Mouse (Mus musculus) bone marrow macrophage, adult 2 months (primary cell): ENCODE measurements around the gene Slc39a1. TPM values are rescaled to one million over a fixed set of nuclear protein-coding genes. Genes with fewer than 3 reads are reported as not detected.

Experiments used
- H3K27ac ChIP-seq: 2 replicates; pipeline ENCODE4 v1.5.1; 2012; ENCODE audit warnings: low read depth, low read length; ENCODE audit not compliant: insufficient read depth
- H3K4me1 ChIP-seq: 2 replicates; pipeline ENCODE4 v1.6.1; 2012; ENCODE audit warnings: low read length; ENCODE audit not compliant: control insufficient read depth, insufficient read depth
- H3K4me3 ChIP-seq: 2 replicates; pipeline ENCODE4 v1.5.1; 2012; ENCODE audit warnings: mild to moderate bottlenecking, low read length, moderate library complexity; ENCODE audit not compliant: insufficient read depth
- CTCF ChIP-seq: IDR thresholded peaks from 2 replicates; pipeline ENCODE4 v1.5.1; 2012; ENCODE audit warnings: low read depth, mild to moderate bottlenecking, low read length, moderate library complexity
- POLR2A ChIP-seq: IDR thresholded peaks from 2 replicates; pipeline ENCODE4 v1.6.1; 2012; ENCODE audit warnings: mild to moderate bottlenecking, low read depth, low read length, borderline replicate concordance
- polyA plus RNA-seq: library from polyadenylated mRNA; stranded (reverse); fragments of >200 nt; gene quantifications from 2 replicates; pipeline ENCODE4 v1.2.4, GENCODE M21; 2012; ENCODE audit not compliant: missing spikeins, insufficient read depth, insufficient read length

Slc39a1 gene
- polyA plus RNA-seq: 155 and 159 TPM in 2 replicates

DNA sequence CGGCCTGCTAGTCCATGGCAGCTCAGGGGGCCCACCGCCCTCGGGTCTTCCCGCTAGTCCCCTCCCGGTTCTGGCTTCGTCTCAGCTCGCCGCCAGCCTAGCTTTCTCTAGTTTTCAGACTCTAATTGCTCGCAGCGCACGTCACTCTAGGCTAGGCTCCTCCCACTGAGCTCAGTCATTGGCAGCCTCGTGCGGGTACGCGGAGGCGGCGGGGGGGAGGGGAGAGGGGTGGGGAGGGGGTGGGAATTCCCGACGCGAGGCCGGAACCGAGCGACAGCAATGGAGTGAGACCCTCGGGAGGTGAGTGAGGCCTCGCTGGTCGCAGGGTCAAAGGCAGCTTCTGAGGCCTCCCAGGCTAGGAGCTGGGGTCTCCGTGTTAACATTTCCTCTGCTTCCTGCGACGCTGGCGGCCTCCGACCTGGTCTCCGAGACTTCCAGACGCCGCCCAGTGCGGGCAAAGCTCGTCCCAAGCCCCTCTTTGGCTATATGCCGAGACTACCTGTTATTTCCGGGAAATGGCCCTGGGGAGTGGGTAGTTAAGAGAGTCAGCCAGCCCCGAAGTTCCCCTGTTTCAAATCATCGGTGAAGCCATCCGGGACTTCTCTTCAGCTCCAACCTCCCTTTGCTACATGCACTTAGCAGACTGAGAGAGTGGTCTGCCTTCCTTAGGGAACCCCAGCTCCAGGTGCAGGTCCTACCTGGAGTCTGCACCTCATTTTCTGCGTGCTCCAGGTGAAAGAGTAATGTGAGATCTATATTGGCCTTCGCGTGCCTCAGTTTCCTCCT is at the start of gene Slc39a1:
TSS of gene Slc39a1 (plus strand) at position 213 of the 786 bp plus-strand sequence.
- Histone ChIP-seq H3K27ac (peak within 1 kb of the TSS; percentile 91), H3K4me3 (peak within 1 kb of the TSS; percentile 88), H3K4me1 (peaks cover 14% of the 10 kb centered on the region)
- TF ChIP-seq CTCF (no peak), POLR2A (no peak)

DNA sequence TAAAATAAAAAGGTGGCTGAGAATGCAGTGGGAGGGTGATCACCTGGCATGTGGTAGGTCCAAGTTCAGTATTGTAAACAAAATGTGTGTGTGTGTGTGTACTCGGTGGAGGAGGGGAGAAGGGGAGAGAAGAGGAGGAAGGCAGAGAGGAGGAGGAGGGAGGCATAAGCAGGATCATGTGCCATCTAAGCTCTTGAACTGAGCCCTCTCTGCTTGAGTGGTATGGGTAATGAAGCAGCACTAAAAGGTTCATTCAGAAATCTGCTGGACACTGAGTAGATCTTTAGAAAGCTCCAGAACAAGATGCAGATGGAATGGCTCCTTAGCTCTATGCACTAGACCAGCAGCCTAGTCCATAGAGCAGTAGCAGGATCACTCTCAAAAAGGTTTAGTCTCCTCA is 45.1 kb upstream of the Slc39a1 start:
- Histone ChIP-seq H3K4me3 (no peak overlapping the region), H3K27ac (no peak overlapping the region), H3K4me1 (no peaks in the 10 kb centered on the region)
- TF ChIP-seq CTCF: no peak
- no peak for TF ChIP-seq POLR2A

DNA sequence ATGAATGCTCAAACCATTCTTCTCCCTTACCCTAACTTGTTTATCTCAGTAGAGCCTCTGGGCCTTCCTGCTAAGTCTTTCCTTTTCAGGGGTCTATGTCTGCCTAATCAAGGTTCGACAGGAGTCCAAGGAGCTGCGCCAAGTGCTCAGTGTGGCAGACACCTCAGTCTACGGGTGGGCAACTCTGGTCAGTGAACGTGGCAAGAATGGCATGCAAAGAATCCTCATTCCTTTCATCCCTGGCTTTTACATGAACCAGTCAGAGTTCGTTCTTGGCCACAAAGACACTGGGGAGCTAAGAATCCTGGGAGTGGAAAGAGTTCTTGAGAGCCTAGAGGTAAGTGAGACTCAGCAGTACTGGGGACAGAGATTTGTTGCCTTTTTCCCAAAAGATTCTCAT is 44.4 kb upstream of the Slc39a1 start:
- no peaks in the 10 kb centered on the region for H3K4me1 ChIP-seq
- TF ChIP-seq POLR2A: no peak
- H3K27ac ChIP-seq: no peak overlapping the region
- H3K4me3 ChIP-seq: no peak overlapping the region

DNA sequence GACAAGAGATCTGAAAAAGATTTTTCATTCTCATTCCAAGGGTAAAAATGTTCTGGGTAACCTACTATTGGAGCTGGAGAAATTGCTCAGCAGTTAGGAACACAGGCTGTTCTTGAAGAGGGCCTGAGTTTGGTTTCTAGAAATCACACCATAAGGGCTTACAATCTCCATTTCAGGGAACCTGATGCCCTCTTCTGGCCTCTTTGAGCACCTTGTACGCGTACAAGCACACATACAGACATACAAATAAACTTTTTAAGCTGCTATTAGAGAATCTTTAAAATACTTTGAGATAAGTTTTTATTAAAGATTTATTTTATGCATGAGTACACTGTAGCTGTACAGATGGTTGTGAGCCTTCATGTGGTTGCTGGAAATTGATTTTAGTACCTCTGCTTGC is 43.4 kb upstream of the Slc39a1 start:
- Histone ChIP-seq H3K27ac (no peak overlapping the region), H3K4me3 (no peak overlapping the region), H3K4me1 (no peaks in the 10 kb centered on the region)
- TF ChIP-seq POLR2A (no peak), CTCF (no peak)

DNA sequence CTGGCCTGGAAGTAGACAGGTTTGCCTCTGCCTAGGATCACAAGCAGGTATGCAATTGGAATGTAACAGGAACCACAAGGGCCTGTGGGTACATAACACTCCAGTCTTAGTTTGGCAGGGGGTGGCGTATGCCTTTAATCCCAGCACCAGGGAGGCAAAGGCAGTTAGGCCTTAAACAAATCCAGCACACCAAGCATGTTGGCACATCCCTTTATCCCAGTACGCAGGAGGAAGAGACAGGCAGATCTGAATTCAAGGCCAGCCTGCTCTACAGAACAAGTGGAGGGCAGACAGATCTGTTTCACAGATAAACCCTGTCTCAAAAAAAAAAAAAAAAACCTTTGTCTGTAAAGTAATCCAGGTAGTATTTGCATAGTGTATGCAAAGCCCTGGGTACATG is 39.3 kb upstream of the Slc39a1 start:
- Histone ChIP-seq H3K27ac (no peak overlapping the region), H3K4me1 (peaks cover 9% of the 10 kb centered on the region), H3K4me3 (no peak overlapping the region)
- TF ChIP-seq CTCF (no peak), POLR2A (no peak)

DNA sequence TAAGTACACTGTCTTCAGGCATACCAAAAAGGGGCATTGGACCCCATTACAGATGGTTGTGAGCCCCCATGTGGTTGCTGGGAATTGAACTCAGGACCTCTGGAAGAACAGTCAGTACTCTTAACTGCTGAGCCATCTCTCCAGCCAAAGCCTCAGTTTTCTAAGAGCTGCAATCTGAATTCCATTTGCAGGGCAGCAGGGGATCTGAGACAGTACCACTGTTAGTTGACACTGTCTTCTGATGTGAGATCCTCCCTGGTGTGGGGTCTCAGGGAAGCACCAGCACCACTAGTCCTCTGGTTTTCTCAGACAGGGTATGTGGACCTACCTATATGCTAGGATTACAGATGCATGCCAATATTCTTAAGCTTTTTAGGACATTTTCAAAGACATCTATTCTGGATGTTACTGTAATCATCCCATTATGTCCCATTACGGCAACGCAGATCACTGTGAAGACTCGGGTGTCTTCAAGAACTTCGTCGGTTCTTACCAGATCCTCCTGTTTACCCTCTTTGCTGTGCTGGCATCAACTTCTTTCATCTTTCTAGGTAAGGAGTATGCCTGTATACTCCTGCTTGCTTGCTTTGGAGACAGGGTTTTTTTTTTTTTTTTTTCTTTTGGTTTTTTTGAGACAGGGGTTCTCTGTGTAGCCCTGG is 37.9 kb upstream of the Slc39a1 start:
- peaks cover 14% of the 10 kb centered on the region for H3K4me1 ChIP-seq
- H3K27ac ChIP-seq: no peak overlapping the region
- H3K4me3 ChIP-seq: no peak overlapping the region
- no peak for TF ChIP-seq POLR2A
- no peak for TF ChIP-seq CTCF

DNA sequence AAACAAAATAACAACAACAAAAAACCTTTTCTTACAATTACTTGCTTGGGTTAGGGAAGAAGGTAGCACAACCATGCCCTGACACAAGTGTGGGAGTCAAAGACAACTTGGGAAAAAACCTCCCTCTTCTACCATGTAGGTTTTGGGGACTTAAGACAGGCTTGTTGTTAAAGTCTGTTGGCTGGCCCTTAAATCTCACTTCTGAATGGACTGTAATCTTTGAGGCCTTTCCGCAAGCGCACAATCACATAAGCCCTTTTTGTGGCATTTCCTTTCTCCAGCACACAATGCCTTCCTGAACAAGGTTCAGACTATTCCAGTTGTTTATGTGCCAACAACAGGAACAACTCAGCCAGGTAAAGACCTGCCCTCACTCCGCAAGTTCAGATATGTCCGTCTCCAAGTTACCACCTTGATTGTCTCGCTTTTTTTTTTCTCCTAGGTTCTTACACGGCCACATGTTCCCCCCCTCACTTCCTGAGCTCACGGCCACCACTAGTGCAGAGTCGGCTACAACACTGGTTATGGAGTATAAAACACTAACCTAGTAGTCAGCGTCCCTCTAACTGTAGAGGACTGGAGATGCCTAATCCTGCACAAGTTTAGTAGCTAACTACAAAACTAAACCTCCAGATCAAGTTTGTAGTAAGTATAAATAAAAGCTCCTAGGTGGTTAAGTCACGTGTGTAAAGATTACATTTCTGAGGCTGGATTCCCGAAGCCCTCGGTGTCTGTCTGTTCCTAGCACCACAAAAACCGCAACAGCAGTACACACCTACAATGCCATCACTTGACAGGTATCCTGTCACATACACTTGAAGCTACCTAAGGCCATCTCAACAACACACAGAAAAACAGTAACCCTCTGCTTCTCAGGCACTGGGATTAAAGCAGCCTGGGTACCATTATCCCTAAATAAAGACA is 36.2 kb upstream of the Slc39a1 start:
- Histone ChIP-seq H3K4me1 (peaks cover 14% of the 10 kb centered on the region), H3K4me3 (peak overlapping the region; percentile 68), H3K27ac (no peak overlapping the region)
- no peak for TF ChIP-seq POLR2A
- no peak for TF ChIP-seq CTCF

DNA sequence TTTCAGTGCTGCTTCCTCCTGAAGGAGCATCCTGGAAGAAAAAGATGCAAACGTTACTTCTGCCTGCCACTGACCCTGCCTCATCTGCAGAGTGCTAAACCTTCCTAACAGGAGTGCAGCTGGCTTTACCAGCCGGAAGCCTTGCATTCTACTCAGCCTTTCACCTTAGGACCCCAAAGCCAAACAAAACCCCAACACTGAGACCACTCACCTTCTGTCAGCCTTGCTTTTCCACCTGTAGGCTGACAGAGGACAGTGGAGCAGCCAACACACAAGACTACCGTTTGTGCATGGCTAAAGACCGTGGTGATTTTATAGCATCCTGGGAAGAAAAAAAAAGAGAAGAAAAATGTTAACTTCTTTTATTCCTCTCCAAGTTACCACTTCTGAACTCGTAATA is 35.2 kb upstream of the Slc39a1 start:
- TF ChIP-seq CTCF: no peak
- TF ChIP-seq POLR2A: no peak
- H3K27ac ChIP-seq: no peak overlapping the region
- H3K4me1 ChIP-seq: peaks cover 14% of the 10 kb centered on the region
- peak overlapping the region; percentile 68 for H3K4me3 ChIP-seq

DNA sequence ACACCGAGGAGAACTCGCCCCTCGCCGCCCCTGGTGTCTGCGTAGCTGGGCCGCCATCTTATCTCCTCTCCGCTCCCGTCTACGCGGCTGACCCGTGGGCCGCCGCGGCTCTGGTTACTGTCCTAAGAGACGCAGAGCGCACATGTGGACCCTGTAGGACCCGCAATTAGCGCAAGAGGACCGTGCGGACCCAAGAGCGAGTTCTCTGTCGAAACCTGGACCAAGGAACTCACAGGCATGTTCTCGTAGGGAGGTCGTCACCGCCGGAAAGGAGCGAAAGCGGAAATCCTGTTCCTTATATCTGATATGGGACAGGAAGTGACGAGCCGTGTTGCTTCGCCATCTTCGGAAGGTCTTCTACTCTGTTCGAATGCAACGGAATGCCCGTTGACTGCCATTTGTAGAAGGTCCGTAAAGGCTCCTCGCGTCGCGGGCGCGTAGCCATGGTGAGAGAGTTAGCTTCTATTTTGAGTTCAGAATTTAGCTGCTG is 34.5 kb upstream of the Slc39a1 start, which contains the start of the genes Rps27 and Rab13:
TSS of gene Rps27 (minus strand) at position 275 of the 490 bp plus-strand sequence.
TSS of gene Rab13 (plus strand) at position 319 of the 490 bp plus-strand sequence.
- Histone ChIP-seq H3K27ac (peak within 1 kb of the TSS; percentile 67), H3K4me1 (peaks cover 14% of the 10 kb centered on the region), H3K4me3 (peak within 1 kb of the TSS; percentile 68)
- TF ChIP-seq POLR2A (no peak; the same call in 1 of the 2 replicates), CTCF (no peak)
